Comparison of ENCODE assay signal across 27 mouse cellular contexts in the genomic region with DNA sequence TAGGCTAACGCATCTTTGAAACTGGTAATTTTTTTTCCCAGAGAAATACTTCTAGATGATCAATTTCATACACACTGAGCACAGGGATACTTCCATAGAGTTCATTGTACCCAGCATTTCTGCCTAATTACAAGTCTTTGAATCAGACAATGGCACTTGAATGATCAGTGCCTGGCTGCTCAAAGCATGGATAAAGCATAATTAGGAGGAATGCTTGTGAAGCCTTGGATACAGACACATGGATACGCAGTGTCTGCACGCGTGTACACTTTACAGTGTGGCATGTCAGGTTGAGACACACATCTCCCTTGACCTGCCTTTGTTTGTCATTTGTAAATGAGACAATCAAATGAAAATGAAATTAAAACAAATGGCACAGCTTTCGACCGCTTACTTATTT.
DNase-seq lines count a peak whose midpoint lies in the region; ATAC-seq and TF ChIP-seq lines count a peak whose summit lies in the region.
"Had no signal": no experiment of that assay in that cellular context is flagged by ENCODE, and none has a peak within 500 bp of the region (broad histone marks: within the 10 kb centered on the region; RNA-seq: fewer than 3 reads in every experiment).

No protein-coding gene starts in this region.

- H3K36me3 ChIP-seq in midbrain, embryonic 12.5 days = no peaks in the 10 kb centered on the region
- no peaks in the 10 kb centered on the region for H3K36me3 ChIP-seq in midbrain, postnatal 0 days (ENCODE audit: insufficient read depth, low read length)
- H3K36me3 ChIP-seq in forebrain, embryonic 13.5 days (ENCODE audit: poor library complexity, severe bottlenecking) = no peaks in the 10 kb centered on the region
- H3K36me3 ChIP-seq in midbrain, embryonic 14.5 days (ENCODE audit: control insufficient read depth, insufficient read depth, low read length) = no peaks in the 10 kb centered on the region
- H3K36me3 ChIP-seq: embryonic facial prominence, embryonic 10.5 days; liver, embryonic 15.5 days; lung, embryonic 15.5 days; neural tube, embryonic 15.5 days had no signal

- DNase-seq in midbrain, postnatal 0 days (ENCODE audit: low spot score) = no peak
- peak; percentile 46 for DNase-seq in midbrain, embryonic 14.5 days
- DNase-seq in urinary bladder, postnatal 36 days (ENCODE audit: low spot score in 2 of 2) = no peak
- no peak for DNase-seq in thymus, adult 18-20 months
- no peak for DNase-seq in right cerebral cortex, postnatal 14 days
- DNase-seq: adrenal gland, adult 8-10 months; cerebellum, adult 2 months; gastrocnemius, postnatal 25 days; heart, adult 2 months; kidney, adult 9 months; kidney, postnatal 14 days; left cerebral cortex, postnatal 4 days; liver; lung, postnatal 4 days; right cerebral cortex, postnatal 25 days; spleen, adult 18-20 months; thymus, postnatal 14 days had no signal

- no peak overlapping the region for H3K4me3 ChIP-seq in midbrain, embryonic 12.5 days
- no peak overlapping the region for H3K4me3 ChIP-seq in midbrain, postnatal 0 days (ENCODE audit: low read depth, low read length)
- H3K4me3 ChIP-seq in forebrain, embryonic 13.5 days = no peak overlapping the region
- H3K4me3 ChIP-seq in midbrain, embryonic 14.5 days (replicated peaks; ENCODE audit: low read depth, low read length) = no peak overlapping the region
- H3K4me3 ChIP-seq: embryonic facial prominence, embryonic 10.5 days; heart, adult 2 months; liver, embryonic 15.5 days; lung, embryonic 15.5 days; myocyte; neural tube, embryonic 15.5 days had no signal

- H3K9me3 ChIP-seq in midbrain, embryonic 12.5 days = no peaks in the 10 kb centered on the region
- H3K9me3 ChIP-seq in midbrain, postnatal 0 days (ENCODE audit: low read length) = no peaks in the 10 kb centered on the region
- no peaks in the 10 kb centered on the region for H3K9me3 ChIP-seq in forebrain, embryonic 13.5 days (replicated peaks)
- H3K9me3 ChIP-seq in midbrain, embryonic 14.5 days (ENCODE audit: control insufficient read depth, low read length) = no peaks in the 10 kb centered on the region
- H3K9me3 ChIP-seq: embryonic facial prominence, embryonic 10.5 days; liver, embryonic 15.5 days; lung, embryonic 15.5 days; neural tube, embryonic 15.5 days had no signal

- H3K27ac ChIP-seq in midbrain, embryonic 12.5 days (replicated peaks) = no peak overlapping the region
- no peak overlapping the region for H3K27ac ChIP-seq in midbrain, postnatal 0 days (ENCODE audit: low read depth, low read length)
- no peak overlapping the region for H3K27ac ChIP-seq in forebrain, embryonic 13.5 days
- H3K27ac ChIP-seq in midbrain, embryonic 14.5 days (replicated peaks; ENCODE audit: low read depth, low read length) = 0 out of 2 replicates have a peak overlapping the region, but pooled peaks have one; percentile 6
- H3K27ac ChIP-seq: embryonic facial prominence, embryonic 10.5 days; heart, adult 2 months; hindbrain, postnatal 0 days; liver, embryonic 15.5 days; lung, embryonic 15.5 days; neural tube, embryonic 15.5 days had no signal

- no peak overlapping the region for H3K9ac ChIP-seq in midbrain, embryonic 12.5 days (replicated peaks)
- H3K9ac ChIP-seq in midbrain, postnatal 0 days (replicated peaks; ENCODE audit: low read length, poor library complexity, severe bottlenecking) = no peak overlapping the region
- no peak overlapping the region for H3K9ac ChIP-seq in forebrain, embryonic 13.5 days
- no peak overlapping the region for H3K9ac ChIP-seq in midbrain, embryonic 14.5 days (replicated peaks; ENCODE audit: low read length)
- H3K9ac ChIP-seq: liver, embryonic 15.5 days; lung, embryonic 15.5 days; neural tube, embryonic 15.5 days had no signal

- no peaks in the 10 kb centered on the region for H3K27me3 ChIP-seq in midbrain, embryonic 12.5 days
- no peaks in the 10 kb centered on the region for H3K27me3 ChIP-seq in midbrain, postnatal 0 days (ENCODE audit: insufficient read depth, low read length)
- no peaks in the 10 kb centered on the region for H3K27me3 ChIP-seq in forebrain, embryonic 13.5 days
- no peaks in the 10 kb centered on the region for H3K27me3 ChIP-seq in midbrain, embryonic 14.5 days (ENCODE audit: control insufficient read depth, insufficient read depth, low read length)
- H3K27me3 ChIP-seq: liver, embryonic 15.5 days; lung, embryonic 15.5 days; neural tube, embryonic 15.5 days had no signal

- no peak for TF ChIP-seq CTCF in midbrain, postnatal 0 days (IDR thresholded peaks at IDR 0.05)

- H3K4me1 ChIP-seq in midbrain, embryonic 12.5 days = peaks cover 18% of the 10 kb centered on the region
- no peaks in the 10 kb centered on the region for H3K4me1 ChIP-seq in midbrain, postnatal 0 days (ENCODE audit: insufficient read depth, low read length)
- H3K4me1 ChIP-seq in forebrain, embryonic 13.5 days = peaks cover 18% of the 10 kb centered on the region
- H3K4me1 ChIP-seq in midbrain, embryonic 14.5 days (ENCODE audit: control insufficient read depth, insufficient read depth, low read length) = peaks cover 3% of the 10 kb centered on the region; the same call in 1 of the 2 replicates
- H3K4me1 ChIP-seq: liver, embryonic 15.5 days had no signal

- ATAC-seq in midbrain, embryonic 12.5 days (ENCODE audit: low FRiP score, low read depth) = peak; percentile 52; the same call in 1 of the 2 replicates
- no peak for ATAC-seq in midbrain, postnatal 0 days (ENCODE audit: low FRiP score)
- peak; percentile 88 for ATAC-seq in forebrain, embryonic 13.5 days
- no peak for ATAC-seq in midbrain, embryonic 14.5 days (ENCODE audit: low FRiP score, low TSS enrichment)
- ATAC-seq: activated CD4-positive, CD25-positive, alpha-beta regulatory T cell, adult 4 months; hindbrain, postnatal 0 days; intestine, embryonic 16.5 days had no signal

- 62% methylated on average over 6 of the region's 6 CpGs for WGBS in midbrain, embryonic 12.5 days
- WGBS in midbrain, postnatal 0 days = 62% methylated on average over 6 of the region's 6 CpGs
- WGBS in forebrain, embryonic 13.5 days = 16% methylated on average over 6 of the region's 6 CpGs
- WGBS in midbrain, embryonic 14.5 days = 64% methylated on average over 6 of the region's 6 CpGs

- no peak overlapping the region for H3K4me2 ChIP-seq in midbrain, embryonic 12.5 days (replicated peaks)
- no peak overlapping the region for H3K4me2 ChIP-seq in midbrain, postnatal 0 days (ENCODE audit: low read depth, low read length, poor library complexity, severe bottlenecking)
- no peak overlapping the region for H3K4me2 ChIP-seq in forebrain, embryonic 13.5 days
- H3K4me2 ChIP-seq in midbrain, embryonic 14.5 days (ENCODE audit: low read length) = no peak overlapping the region
- H3K4me2 ChIP-seq: liver, embryonic 15.5 days; lung, embryonic 15.5 days; neural tube, embryonic 15.5 days had no signal

Comparison
In these comparisons a context has a peak if more than half of its experiments do, and no peak if none do; other contexts are left out.
1. ATAC-seq: peak in midbrain, embryonic 12.5 days (single experiment) and forebrain, embryonic 13.5 days (single experiment); none in midbrain, postnatal 0 days (single experiment) and midbrain, embryonic 14.5 days (single experiment).